Mouse (Mus musculus): ENCODE data around the gene Lap3. TPM values are rescaled to one million over a fixed set of nuclear protein-coding genes. Genes with fewer than 3 reads are reported as not detected.

Lap3 gene
- polyA plus RNA-seq (2014; fragmentation: Illumina TruSeq; extraction: RNeasy Lipid Tissue Mini Kit (QIAGEN cat#74804); ENCODE audit: low read depth, low replicate concordance) = 308 TPM

GRCm38 (mm10) chr5:45493191-45494092 is at the start of gene Lap3:
Gene Lap3 (plus strand): TSS chr5:45493374.

GRCm38 (mm10) chr5:45449831-45450716 is 43.1 kb upstream of the Lap3 start, which contains the start of gene Qdpr:
Gene Qdpr (minus strand): TSS chr5:45450236.

GRCm38 (mm10) chr5:45453451-45453850 is 39.7 kb upstream of the Lap3 start, which contains the start of gene Clrn2:
Gene Clrn2 (plus strand): TSS chr5:45453751.

GRCm38 (mm10) chr5:45519960-45520808 is 27.0 kb downstream of the Lap3 start, which contains the start of gene Med28:
Gene Med28 (plus strand): TSS chr5:45520229.

Other genes starting within 250 kb of the Lap3 start
- 365 TPM for gene Qdpr, start 43.1 kb upstream of the Lap3 start, polyA plus RNA-seq (2014; fragmentation: Illumina TruSeq; extraction: RNeasy Lipid Tissue Mini Kit (QIAGEN cat#74804); ENCODE audit: low read depth, low replicate concordance)
- gene Clrn2, start 39.6 kb upstream of the Lap3 start, polyA plus RNA-seq (2014; fragmentation: Illumina TruSeq; extraction: RNeasy Lipid Tissue Mini Kit (QIAGEN cat#74804); ENCODE audit: low read depth, low replicate concordance) = not detected
- 128 TPM for gene Med28, start 26.9 kb downstream of the Lap3 start, polyA plus RNA-seq (2014; fragmentation: Illumina TruSeq; extraction: RNeasy Lipid Tissue Mini Kit (QIAGEN cat#74804); ENCODE audit: low read depth, low replicate concordance)
- gene Fam184b, start 146.2 kb downstream of the Lap3 start, polyA plus RNA-seq (2014; fragmentation: Illumina TruSeq; extraction: RNeasy Lipid Tissue Mini Kit (QIAGEN cat#74804); ENCODE audit: low read depth, low replicate concordance) = 0.24 TPM
- gene Ncapg, start 176.5 kb downstream of the Lap3 start, polyA plus RNA-seq (2014; fragmentation: Illumina TruSeq; extraction: RNeasy Lipid Tissue Mini Kit (QIAGEN cat#74804); ENCODE audit: low read depth, low replicate concordance) = 0.73 TPM